Mouse (Mus musculus): ENCODE results near the gene Stard3nl.

DNA sequence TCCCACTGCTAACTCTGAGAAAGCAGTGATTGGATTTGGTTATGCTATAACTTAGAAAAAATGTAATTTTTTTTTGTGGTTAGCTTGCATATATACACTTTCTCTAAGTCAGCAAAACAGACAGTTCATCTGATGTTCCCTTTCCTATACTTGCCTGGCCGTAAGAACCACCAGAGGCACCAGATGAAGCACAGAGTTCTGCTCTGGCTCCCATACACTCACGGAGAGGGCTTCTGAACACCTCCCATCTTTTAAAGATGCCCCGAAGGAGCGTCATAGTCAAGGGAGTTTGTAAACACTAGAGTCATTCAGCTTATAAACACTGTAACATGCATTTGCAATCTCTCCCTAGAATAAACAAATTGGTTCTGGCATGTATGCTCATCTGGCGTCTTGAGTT is 32.5 kb upstream of the Stard3nl start:
- TF ChIP-seq CTCF (IDR thresholded peaks at IDR 0.05; ENCODE audit: extremely low read depth, insufficient read depth, low read length) = no peak
- TF ChIP-seq POLR2A (IDR thresholded peaks at IDR 0.05; ENCODE audit: extremely low read depth, insufficient read depth, low read length) = no peak

All from cortical plate, adult 2 months (tissue).